Mouse (Mus musculus) left cerebral cortex, postnatal 14 days (tissue): ENCODE measurements at regions not wholly inside any gene's neighbourhood (a gene's known extent, or its start where the extent isn't known, plus 50 kb on each side); places are given as distances from the start of the nearest gene placed in this dataset.

Source experiments
- microRNA-seq, 2 experiments: library from miRNA; unstranded; fragments of <30 nt; microRNA quantifications; one replicate each; pipeline ENCODE4 v1.2.0; 2022

Small RNAs in the stretch of these regions (microRNA-seq; reads per million reads assigned to microRNA genes)
- gene Gm22234 (0 reads per million in 2 experiments), gene Gm25297 (0 reads per million in 2 experiments)
